Mouse (Mus musculus) heart, adult 18-20 months (tissue): Measurements from ENCODE around the gene Tdrd12. TPM values are rescaled to one million over a fixed set of nuclear protein-coding genes. Genes with fewer than 3 reads are reported as not detected.
A peak's percentile ranks its signal among the peaks of the same experiment; 100 is the strongest.
"Not testable (repeated sequence)": the region's sequence is repeated elsewhere in the genome, so short reads cannot be mapped to it uniquely, and the experiment has no call there.

Experiments
- DNase-seq, 2 experiments: peaks; one replicate each; pipeline ENCODE4 v3.0.0; 2021 to 2022; ENCODE audit warnings: mixed read lengths in 1 of 2
- total RNA-seq, 2 experiments: library from RNA; stranded (reverse); gene quantifications; 2 replicates each; pipeline ENCODE4 v1.2.3; 2021

The Tdrd12 gene
- total RNA-seq, 2 experiments from 2014 or later, result 0.07 TPM; not detected in 1

DNA sequence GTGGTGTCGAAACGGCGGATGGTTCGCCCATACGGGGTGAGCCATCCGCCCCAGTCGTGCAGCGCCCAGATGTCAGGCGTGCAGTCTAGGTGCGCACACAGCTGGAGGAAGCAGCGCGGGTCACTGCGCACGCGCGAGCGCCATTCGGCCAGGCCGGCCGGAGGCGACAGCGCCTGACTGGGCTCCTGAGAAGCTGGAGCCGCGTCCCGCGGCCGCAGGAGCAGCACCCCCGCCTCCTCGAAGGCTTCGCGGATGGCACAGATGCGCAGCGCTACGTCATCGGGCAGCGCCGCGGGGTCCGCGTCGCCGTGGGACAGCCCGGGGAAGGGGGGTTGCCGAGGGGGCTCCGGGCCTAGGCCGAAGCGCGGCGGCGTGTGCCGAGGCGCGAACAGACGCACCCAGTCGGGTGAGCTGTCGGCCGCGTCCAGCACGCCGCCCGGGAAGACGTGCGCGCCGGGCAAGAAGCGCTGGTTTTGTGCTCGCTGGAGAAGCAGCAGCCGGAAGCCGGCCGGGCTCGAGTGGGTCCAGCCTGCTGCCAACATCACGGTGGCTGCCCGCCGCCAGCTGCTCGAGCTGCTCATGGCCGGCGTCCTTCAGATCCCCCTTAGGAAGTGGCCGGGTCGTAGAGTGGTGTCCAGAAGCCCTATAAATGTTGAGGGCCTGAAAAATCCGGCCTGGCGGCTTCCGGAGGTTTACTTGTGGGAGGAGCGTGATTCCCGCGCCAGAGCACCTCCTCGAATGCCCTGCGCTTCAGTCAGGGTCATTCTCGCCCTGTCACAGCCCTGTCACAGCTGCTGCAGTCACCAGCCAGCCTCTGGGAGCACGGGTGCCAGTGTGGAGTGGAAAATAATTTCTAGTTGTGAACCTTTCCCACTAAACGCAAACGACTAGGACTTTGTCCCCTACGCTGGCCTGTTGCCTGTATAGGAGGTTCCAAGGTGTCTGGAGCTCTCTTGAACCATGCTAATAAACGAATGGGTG is 18.0 kb upstream of the Tdrd12 start:
- peak; percentile 88 to 91 for DNase-seq

DNA sequence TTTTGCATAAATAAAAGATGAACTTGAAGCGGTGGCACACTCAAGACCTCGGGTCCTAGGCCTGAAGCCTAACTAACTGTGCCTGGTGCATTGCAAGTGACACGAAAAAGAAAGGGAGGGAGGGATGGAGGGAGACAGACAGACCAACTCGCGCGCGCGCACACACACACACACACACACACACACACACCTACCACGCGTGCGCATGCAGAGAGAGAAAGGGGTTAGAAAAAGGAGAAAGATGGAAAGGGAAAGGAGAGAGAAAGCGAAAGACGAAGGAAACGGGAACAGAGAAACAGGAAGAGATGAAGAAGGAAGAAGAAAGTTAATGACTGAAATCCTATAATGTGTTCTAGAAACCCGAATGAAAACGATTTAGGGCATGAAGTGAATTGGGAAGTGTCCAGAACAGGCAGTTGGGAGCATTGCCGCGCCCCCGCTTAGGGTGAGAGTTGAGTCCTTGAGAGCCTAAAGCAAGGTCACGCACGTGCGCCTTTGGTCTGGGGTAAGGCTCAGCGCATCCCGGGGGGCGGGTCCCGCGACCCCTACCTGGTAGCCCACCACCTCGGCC is 17.1 kb upstream of the Tdrd12 start:
- peak; percentile 14 to 37 for DNase-seq

DNA sequence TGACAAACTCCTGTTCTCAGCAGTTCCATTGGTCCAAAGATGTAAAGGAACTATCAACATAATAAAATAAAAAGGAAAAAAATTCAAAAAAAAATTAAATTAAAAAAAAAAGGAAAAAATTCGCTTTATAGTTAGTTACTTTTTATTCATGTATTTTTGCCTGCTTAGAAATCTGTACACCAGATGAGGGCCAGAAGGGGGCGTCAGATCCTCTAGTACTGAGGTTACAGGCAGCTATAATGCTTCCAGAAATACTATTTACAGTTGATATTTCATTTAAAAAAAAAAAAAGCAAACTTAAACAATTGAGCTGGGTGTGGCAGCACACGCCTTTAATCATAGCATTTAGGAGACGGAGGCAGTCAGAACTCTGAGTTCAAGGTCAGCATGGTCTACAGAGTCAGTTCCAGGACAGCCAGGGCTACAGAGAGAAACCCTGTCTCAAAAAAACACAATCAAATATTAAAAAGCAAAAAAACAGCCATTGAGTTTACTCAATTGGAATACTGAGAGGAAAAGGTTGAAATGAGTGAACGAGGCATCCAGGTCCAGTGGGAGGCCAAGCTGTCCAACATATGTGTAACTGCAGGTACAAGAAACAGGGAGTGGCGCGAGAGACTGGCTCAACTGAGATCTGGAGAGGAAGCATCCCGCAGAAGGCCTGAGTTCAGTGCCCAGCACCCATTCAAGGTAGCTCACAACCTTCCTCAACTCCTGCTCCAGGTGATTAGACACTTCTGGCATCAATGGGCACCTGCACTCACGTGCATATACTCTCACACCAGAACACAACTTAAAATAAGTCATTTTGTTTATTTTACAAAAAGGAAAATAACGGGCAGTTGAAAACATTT is 16.4 kb upstream of the Tdrd12 start:
- peak in 1 of 2 experiments; percentile 24 for DNase-seq

- DNase-seq, result peak; percentile 45 to 67
These were observed 8.3 kb upstream of the Tdrd12 start for GRCm38 (mm10) chr7:35545881-35546280.

DNA sequence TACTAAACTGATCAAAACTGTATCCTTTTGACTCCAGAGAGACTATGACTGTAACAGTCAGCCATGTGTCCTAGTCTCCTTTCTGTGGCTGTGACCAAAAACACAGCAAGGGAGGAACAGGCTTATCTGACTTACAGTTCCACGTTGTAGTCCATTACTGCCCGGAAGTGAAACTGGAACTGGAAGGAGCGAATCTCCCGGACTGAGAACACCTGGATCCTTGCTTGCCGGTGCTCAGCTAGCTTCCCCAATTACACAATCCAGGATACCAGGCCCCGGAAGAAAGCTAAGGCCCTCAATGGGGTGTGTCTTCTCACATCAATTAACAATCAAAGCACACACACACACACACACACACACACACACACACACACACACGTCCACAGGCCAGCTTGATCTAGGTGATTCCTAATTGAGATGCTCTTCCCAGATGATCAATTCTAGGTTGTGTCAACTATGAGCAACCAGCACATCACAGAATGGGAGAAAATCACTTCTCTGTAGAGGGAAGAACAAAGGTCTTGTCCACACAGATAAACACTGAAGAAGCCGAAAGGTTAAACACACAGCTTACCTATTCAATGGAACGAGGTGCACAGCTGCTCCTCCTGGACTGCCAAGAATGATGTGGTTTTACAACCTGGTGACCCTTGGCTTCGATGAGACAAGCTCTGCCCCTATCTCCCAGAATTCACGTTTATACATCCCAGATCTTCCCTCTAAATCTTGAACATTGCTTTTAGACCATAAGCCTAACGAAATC is 1.6 kb downstream of the Tdrd12 start:
- no peak for DNase-seq

GRCm38 (mm10) chr7:35530544-35530943 is 7.0 kb downstream of the Tdrd12 start:
- DNase-seq, result not testable (repeated sequence)

DNA sequence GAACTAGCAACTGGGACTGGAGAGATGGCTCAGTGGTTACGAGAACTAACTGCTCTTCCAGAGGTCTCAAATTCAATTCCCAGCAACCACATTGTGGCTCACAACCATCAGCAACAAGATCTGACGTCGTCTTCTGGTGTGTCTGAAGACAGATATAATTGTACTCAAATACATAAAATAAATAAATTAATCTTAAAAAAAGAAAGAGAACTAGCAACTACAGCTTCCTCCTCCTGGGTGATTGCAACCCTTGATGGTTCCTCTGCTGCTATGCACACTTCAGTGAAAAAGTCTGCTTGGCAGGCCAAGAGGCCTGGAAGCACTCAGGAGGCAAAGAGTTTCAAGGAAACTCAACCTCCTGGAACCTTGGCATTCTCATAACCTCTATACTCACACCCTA is 7.5 kb downstream of the Tdrd12 start:
- no peak for DNase-seq

DNA sequence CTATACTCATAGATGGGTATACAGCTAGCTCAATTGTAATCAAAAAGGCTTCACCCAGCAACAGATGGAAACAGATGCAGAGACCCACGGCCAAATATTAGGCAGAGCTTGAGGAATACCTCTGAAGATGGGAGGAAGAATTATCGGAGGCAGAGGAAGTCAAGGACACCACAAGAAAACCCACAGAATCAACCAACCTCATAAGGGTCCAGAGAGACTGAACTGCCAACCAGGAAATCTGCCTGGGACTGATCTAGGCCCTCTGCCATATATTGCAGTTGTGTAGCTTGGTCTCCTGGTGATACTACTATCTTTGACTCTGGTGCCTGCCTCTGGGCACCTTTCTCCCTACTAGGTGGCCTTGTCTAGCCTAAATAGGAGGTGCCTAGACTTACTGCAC is 10.8 kb downstream of the Tdrd12 start:
- no peak for DNase-seq

GRCm38 (mm10) chr7:35501995-35502394 is 35.5 kb downstream of the Tdrd12 start:
- no peak for DNase-seq

DNA sequence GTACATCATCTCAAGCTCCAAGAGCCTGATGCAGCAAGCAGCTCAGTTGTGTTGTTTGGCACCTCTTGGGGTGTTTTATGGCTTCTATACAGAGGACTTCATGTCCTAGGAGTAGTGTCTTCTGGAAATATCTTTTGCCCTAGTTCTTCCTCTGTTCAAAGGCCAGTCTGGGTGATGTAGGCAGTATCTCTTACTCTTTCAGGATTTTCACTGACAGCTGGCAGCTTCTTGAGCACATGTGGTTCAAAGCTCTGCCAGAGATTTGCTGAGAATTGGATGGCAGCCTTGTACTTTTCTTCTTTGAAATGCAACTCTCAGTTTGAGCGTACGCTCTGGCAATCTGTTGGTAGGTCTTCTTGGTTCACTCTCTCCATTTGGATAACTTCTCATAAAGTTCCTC is 40.0 kb downstream of the Tdrd12 start:
- no peak for DNase-seq

GRCm38 (mm10) chr7:35491005-35491404 is 46.5 kb downstream of the Tdrd12 start:
- DNase-seq, result no peak

- no peak for DNase-seq
These were observed 47.4 kb downstream of the Tdrd12 start for GRCm38 (mm10) chr7:35490186-35490585.

- no peak for DNase-seq
These were observed 51.0 kb downstream of the Tdrd12 start for GRCm38 (mm10) chr7:35486553-35486952.

DNA sequence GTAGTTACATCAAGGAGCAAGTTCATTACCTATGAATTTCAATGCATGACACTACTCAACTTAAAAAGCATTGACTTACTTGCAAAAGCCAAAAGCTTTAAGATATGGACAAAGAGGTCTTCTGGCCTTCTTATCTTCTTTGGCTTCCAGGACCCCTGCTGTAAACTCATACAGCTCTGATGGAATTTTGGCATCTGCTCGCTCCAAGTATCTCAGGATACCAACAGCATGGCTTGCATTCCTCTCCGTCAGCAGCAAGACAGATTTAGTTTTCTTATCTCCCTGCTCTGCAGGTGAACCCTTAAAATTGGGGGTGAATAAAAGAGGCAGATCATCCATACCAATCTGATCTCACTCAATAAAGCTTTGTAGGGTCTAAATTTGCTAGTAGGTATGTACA is 52.4 kb downstream of the Tdrd12 start:
- DNase-seq, result peak; percentile 7 to 15

- no peak for DNase-seq
These were observed 61.1 kb downstream of the Tdrd12 start for GRCm38 (mm10) chr7:35476457-35476856.

DNA sequence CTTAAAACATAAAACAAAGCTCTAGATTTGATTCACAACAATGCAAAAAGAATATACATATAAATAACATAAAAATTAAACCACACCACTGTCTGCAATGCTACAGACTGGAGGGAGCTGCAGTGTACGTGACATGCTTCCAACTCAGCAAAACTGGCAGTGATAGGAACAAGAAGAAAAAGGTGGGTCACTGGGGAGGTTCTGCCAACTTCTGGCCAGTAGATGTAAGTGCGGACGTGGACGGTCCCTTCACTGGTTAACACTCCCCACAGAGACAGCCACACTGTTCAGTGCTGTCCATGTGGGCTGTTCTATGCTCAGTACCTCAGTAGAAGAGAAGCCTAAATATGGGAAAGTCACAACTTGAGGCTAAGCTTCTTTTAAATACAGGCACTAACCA is 66.8 kb downstream of the Tdrd12 start:
- DNase-seq, result no peak

- DNase-seq, result no peak
These were observed 69.7 kb downstream of the Tdrd12 start for GRCm38 (mm10) chr7:35467856-35468255.

GRCm38 (mm10) chr7:35465027-35465426 is 72.5 kb downstream of the Tdrd12 start:
- DNase-seq, result no peak

GRCm38 (mm10) chr7:35460971-35461370 is 76.6 kb downstream of the Tdrd12 start:
- DNase-seq, result no peak

DNA sequence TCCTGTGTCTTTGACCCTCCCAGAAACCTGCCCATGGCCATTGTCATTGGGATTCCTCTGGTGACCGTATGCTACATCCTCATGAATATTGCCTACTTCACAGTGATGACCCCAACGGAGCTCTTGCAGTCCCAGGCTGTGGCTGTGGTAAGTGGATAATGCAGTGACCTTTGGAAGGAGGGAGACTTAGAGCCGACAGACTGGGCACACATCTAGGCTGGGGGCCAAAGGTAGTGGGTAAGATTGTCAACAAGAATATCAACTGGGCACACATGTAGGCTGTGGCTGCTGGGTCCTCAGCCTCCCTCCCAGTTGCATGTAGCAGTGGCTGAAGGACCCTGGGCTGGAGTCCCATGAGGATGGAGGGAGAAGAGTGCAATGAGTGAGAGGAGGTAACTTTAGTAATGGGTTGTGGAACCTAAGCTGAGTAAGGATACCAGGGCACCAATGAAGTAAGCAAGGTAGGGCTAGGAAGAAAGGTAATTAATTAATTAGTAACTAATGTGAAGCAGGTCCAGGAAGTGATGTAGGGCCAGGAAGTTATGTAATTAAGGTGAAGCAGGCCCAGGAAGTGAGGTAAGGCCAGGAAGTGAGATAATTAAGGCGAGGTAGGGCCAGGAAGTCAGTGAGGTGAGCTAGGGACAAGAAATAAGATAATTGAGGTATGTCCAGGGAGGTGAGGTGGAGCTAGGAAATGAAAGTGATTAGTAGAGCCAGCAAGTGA is 81.3 kb downstream of the Tdrd12 start:
- no peak for DNase-seq

- DNase-seq, result no peak
These were observed 88.7 kb downstream of the Tdrd12 start for GRCm38 (mm10) chr7:35448867-35449266.
